Mouse (Mus musculus) liver, postnatal 0 days (tissue): ENCODE data around the gene Dmbx1. TPM values are rescaled to one million over a fixed set of nuclear protein-coding genes. Genes with fewer than 3 reads are reported as not detected.

Experiments
- ATAC-seq: fragments of 200-750 bp; cut with Nextera tagmentation; 2 replicates; pipeline ENCODE4 v1.8.0; 2017; ENCODE audit warnings: mild to moderate bottlenecking, moderate library complexity
- DNase-seq: peaks from one replicate; pipeline ENCODE4 v3.0.0-alpha.2; 2016
- H3K27ac ChIP-seq: fragments of 300-500 bp; sonication (generic); 2 replicates; pipeline ENCODE4 v1.5.1; 2014; ENCODE audit warnings: antibody characterized with exemption, moderate library complexity, mild to moderate bottlenecking, low read depth
- H3K27me3 ChIP-seq: fragments of 300-500 bp; sonication (generic); 2 replicates; pipeline ENCODE4 v1.6.1; 2014; ENCODE audit warnings: low read length, control low read depth, mixed read lengths; ENCODE audit not compliant: insufficient read depth
- H3K36me3 ChIP-seq: fragments of 300-500 bp; sonication (generic); replicated peaks from 2 replicates; pipeline ENCODE4 v1.6.1; 2014; ENCODE audit warnings: mild to moderate bottlenecking, control low read depth, low read length, moderate library complexity, mixed read lengths; ENCODE audit not compliant: insufficient read depth
- H3K4me1 ChIP-seq: fragments of 300-500 bp; sonication (generic); 2 replicates; pipeline ENCODE4 v1.6.1; 2014; ENCODE audit warnings: antibody characterized with exemption, mild to moderate bottlenecking, control low read depth; ENCODE audit not compliant: insufficient read depth
- H3K4me2 ChIP-seq: fragments of 300-500 bp; sonication (generic); 2 replicates; pipeline ENCODE4 v1.6.1; 2014; ENCODE audit warnings: low read depth, mild to moderate bottlenecking, low read length, moderate library complexity, mixed read lengths
- H3K4me3 ChIP-seq: fragments of 300-500 bp; sonication (generic); 2 replicates; pipeline ENCODE4 v1.5.1; 2014; ENCODE audit warnings: low read depth, low read length
- H3K9ac ChIP-seq: fragments of 300-500 bp; sonication (generic); replicated peaks from 2 replicates; pipeline ENCODE4 v1.6.1; 2014; ENCODE audit warnings: mild to moderate bottlenecking, moderate library complexity
- H3K9me3 ChIP-seq: fragments of 300-500 bp; sonication (generic); 2 replicates; pipeline ENCODE4 v1.6.1; 2016; ENCODE audit warnings: mild to moderate bottlenecking, control low read depth, low read length, mixed read lengths
- CTCF ChIP-seq: sonication (generic); IDR thresholded peaks from 2 replicates; pipeline ENCODE4 v1.5.1; 2016; ENCODE audit warnings: antibody characterized with exemption, low read depth
- EP300 ChIP-seq: IDR thresholded peaks from 2 replicates; pipeline ENCODE4 v1.6.1; 2016; ENCODE audit warnings: antibody characterized with exemption, low read depth, mild to moderate bottlenecking
- WGBS: fragments of 180-500 bp; shearing (Covaris S2); extraction: QIAGEN DNeasy Blood & Tissue Kit; methylation state at CpG from one replicate; pipeline ENCODE4 v1.1.7; 2014; ENCODE audit not compliant: insufficient replicate concordance; 5-methylcytosine and 5-hydroxymethylcytosine counted together
- polyA plus RNA-seq: library from polyadenylated mRNA; unstranded; fragments of >200 nt; fragmentation: Nextera tagmentation; extraction: Ambion mirVana; gene quantifications from 2 replicates; pipeline ENCODE4 v1.2.1, GENCODE M21; 2015

The Dmbx1 gene
- polyA plus RNA-seq, 1 experiment from 2014 or later = not detected

GRCm38 (mm10) chr4:115952758-115953157, 13.0 kb upstream of the Dmbx1 start:
- Histone ChIP-seq H3K4me3 (no peak overlapping the region), H3K4me1 (no peaks in the 10 kb centered on the region), H3K9ac (no peak overlapping the region), H3K27me3 (peaks cover 47% of the 10 kb centered on the region), H3K27ac (no peak overlapping the region), H3K36me3 (no peaks in the 10 kb centered on the region), H3K4me2 (no peak overlapping the region), H3K9me3 (no peaks in the 10 kb centered on the region)
- TF ChIP-seq EP300 = no peak
- peak; percentile 76 for TF ChIP-seq CTCF
- 12% methylated on average over 6 of the region's 6 CpGs for WGBS
- no peak for ATAC-seq
- peak; percentile 64 for DNase-seq

- H3K36me3 ChIP-seq = no peaks in the 10 kb centered on the region
- ATAC-seq = no peak
- no peak overlapping the region for H3K9ac ChIP-seq
- peaks cover 6% of the 10 kb centered on the region; the same call in 1 of the 2 replicates for H3K4me1 ChIP-seq
- 2% methylated on average over 29 of the region's 41 CpGs for WGBS
- H3K27me3 ChIP-seq = peaks cover 79% of the 10 kb centered on the region
- no peak for DNase-seq
- no peak overlapping the region for H3K27ac ChIP-seq
- no peak overlapping the region for H3K4me2 ChIP-seq
- H3K9me3 ChIP-seq = no peaks in the 10 kb centered on the region
- TF ChIP-seq EP300 = no peak
- TF ChIP-seq CTCF = no peak
- no peak overlapping the region for H3K4me3 ChIP-seq
Observed at GRCm38 (mm10) chr4:115943669-115944314, 4.1 kb upstream of the Dmbx1 start.

GRCm38 (mm10) chr4:115941242-115941820, 1.6 kb upstream of the Dmbx1 start:
- DNase-seq = no peak
- no peak overlapping the region for H3K27ac ChIP-seq
- no peak for ATAC-seq
- H3K4me2 ChIP-seq = no peak overlapping the region
- peaks cover 99% of the 10 kb centered on the region for H3K27me3 ChIP-seq
- no peaks in the 10 kb centered on the region for H3K9me3 ChIP-seq
- TF ChIP-seq CTCF (no peak), EP300 (no peak)
- WGBS = 8% methylated on average over 9 of the region's 9 CpGs
- H3K4me3 ChIP-seq = no peak overlapping the region
- peaks cover 6% of the 10 kb centered on the region; the same call in 1 of the 2 replicates for H3K4me1 ChIP-seq
- no peak overlapping the region for H3K9ac ChIP-seq
- H3K36me3 ChIP-seq = no peaks in the 10 kb centered on the region

GRCm38 (mm10) chr4:115940681-115941080, 955 bp upstream of the Dmbx1 start:
- WGBS = 6% methylated on average over 3 of the region's 3 CpGs
- DNase-seq (no peak), ATAC-seq (no peak)
- Histone ChIP-seq H3K9ac (no peak overlapping the region), H3K27me3 (peaks cover 99% of the 10 kb centered on the region), H3K4me3 (no peak overlapping the region), H3K4me1 (peaks cover 10% of the 10 kb centered on the region), H3K36me3 (no peaks in the 10 kb centered on the region), H3K9me3 (no peaks in the 10 kb centered on the region), H3K27ac (no peak overlapping the region), H3K4me2 (no peak overlapping the region)
- TF ChIP-seq CTCF = no peak
- no peak for TF ChIP-seq EP300

- TF ChIP-seq CTCF (no peak), EP300 (no peak)
- ATAC-seq (no peak), DNase-seq (peak; percentile 30)
- peaks cover 10% of the 10 kb centered on the region for H3K4me1 ChIP-seq
- no peak overlapping the region for H3K9ac ChIP-seq
- no peak overlapping the region for H3K4me2 ChIP-seq
- H3K9me3 ChIP-seq = no peaks in the 10 kb centered on the region
- no peak overlapping the region for H3K4me3 ChIP-seq
- peaks cover 100% of the 10 kb centered on the region for H3K27me3 ChIP-seq
- H3K27ac ChIP-seq = no peak overlapping the region
- H3K36me3 ChIP-seq = no peaks in the 10 kb centered on the region
- WGBS = 3% methylated on average over 37 of the region's 37 CpGs
Observed at GRCm38 (mm10) chr4:115938276-115939160, 1.2 kb downstream of the Dmbx1 start.

GRCm38 (mm10) chr4:115937061-115937976, 2.4 kb downstream of the Dmbx1 start:
- H3K9ac ChIP-seq = no peak overlapping the region
- peaks cover 100% of the 10 kb centered on the region for H3K27me3 ChIP-seq
- H3K27ac ChIP-seq = no peak overlapping the region
- 5% methylated on average over 19 of the region's 19 CpGs for WGBS
- no peak for DNase-seq
- TF ChIP-seq CTCF (no peak), EP300 (no peak)
- H3K36me3 ChIP-seq = no peaks in the 10 kb centered on the region
- H3K4me3 ChIP-seq = no peak overlapping the region
- H3K4me2 ChIP-seq = no peak overlapping the region
- no peaks in the 10 kb centered on the region for H3K9me3 ChIP-seq
- H3K4me1 ChIP-seq = peaks cover 10% of the 10 kb centered on the region
- ATAC-seq = no peak
